Mouse (Mus musculus) cerebellum, adult (tissue): Measurements from ENCODE around the gene Fzd7.
A peak's percentile ranks its signal among the peaks of the same experiment; 100 is the strongest.
"Not testable (repeated sequence)": the region's sequence is repeated elsewhere in the genome, so short reads cannot be mapped to it uniquely, and the experiment has no call there.

Experiments
- ATAC-seq: cut with Nextera tagmentation; 2 replicates; pipeline ENCODE4 v1.9.2; 2017; ENCODE audit warnings: mild to moderate bottlenecking, moderate library complexity, mixed read lengths; ENCODE audit not compliant: insufficient number of reproducible peaks, low FRiP score, low TSS enrichment

Gene Fzd7

GRCm38 (mm10) chr1:59482331-59482695 is at the start of gene Fzd7:
Fzd7 (plus strand) TSS chr1:59482424.
- ATAC-seq, result peak; percentile 15

GRCm38 (mm10) chr1:59433296-59433695 is 48.9 kb upstream of the Fzd7 start:
- no peak for ATAC-seq

- peak; percentile 77 for ATAC-seq
Observed at GRCm38 (mm10) chr1:59434071-59434470, 48.2 kb upstream of the Fzd7 start.

GRCm38 (mm10) chr1:59435270-59435669 is 47.0 kb upstream of the Fzd7 start:
- no peak for ATAC-seq

GRCm38 (mm10) chr1:59436321-59436720 is 45.9 kb upstream of the Fzd7 start:
- ATAC-seq, result no peak

- no peak for ATAC-seq
Observed at GRCm38 (mm10) chr1:59437927-59438326, 44.3 kb upstream of the Fzd7 start.

GRCm38 (mm10) chr1:59438330-59438729 is 43.9 kb upstream of the Fzd7 start:
- no peak for ATAC-seq

GRCm38 (mm10) chr1:59439252-59439651 is 43.0 kb upstream of the Fzd7 start:
- no peak for ATAC-seq

GRCm38 (mm10) chr1:59439941-59440340 is 42.3 kb upstream of the Fzd7 start:
- no peak for ATAC-seq

- ATAC-seq, result not testable (repeated sequence)
Observed at GRCm38 (mm10) chr1:59442721-59443120, 39.5 kb upstream of the Fzd7 start.

GRCm38 (mm10) chr1:59444127-59444660 is 38.0 kb upstream of the Fzd7 start:
- ATAC-seq, result no peak

GRCm38 (mm10) chr1:59445242-59445641 is 37.0 kb upstream of the Fzd7 start:
- ATAC-seq, result no peak

- ATAC-seq, result no peak
Observed at GRCm38 (mm10) chr1:59448497-59449270, 33.5 kb upstream of the Fzd7 start.

GRCm38 (mm10) chr1:59449423-59449822 is 32.8 kb upstream of the Fzd7 start:
- no peak for ATAC-seq

GRCm38 (mm10) chr1:59450896-59451295 is 31.3 kb upstream of the Fzd7 start:
- ATAC-seq, result no peak

- no peak for ATAC-seq
Observed at GRCm38 (mm10) chr1:59451584-59451983, 30.6 kb upstream of the Fzd7 start.

GRCm38 (mm10) chr1:59456825-59457224 is 25.4 kb upstream of the Fzd7 start:
- no peak for ATAC-seq

GRCm38 (mm10) chr1:59457873-59458272 is 24.4 kb upstream of the Fzd7 start:
- ATAC-seq, result no peak

GRCm38 (mm10) chr1:59458886-59459285 is 23.3 kb upstream of the Fzd7 start:
- ATAC-seq, result no peak

GRCm38 (mm10) chr1:59464696-59465639 is 17.3 kb upstream of the Fzd7 start:
- ATAC-seq, result no peak

- no peak for ATAC-seq
Observed at GRCm38 (mm10) chr1:59465640-59466008, 16.6 kb upstream of the Fzd7 start.
